In the genomic region with DNA sequence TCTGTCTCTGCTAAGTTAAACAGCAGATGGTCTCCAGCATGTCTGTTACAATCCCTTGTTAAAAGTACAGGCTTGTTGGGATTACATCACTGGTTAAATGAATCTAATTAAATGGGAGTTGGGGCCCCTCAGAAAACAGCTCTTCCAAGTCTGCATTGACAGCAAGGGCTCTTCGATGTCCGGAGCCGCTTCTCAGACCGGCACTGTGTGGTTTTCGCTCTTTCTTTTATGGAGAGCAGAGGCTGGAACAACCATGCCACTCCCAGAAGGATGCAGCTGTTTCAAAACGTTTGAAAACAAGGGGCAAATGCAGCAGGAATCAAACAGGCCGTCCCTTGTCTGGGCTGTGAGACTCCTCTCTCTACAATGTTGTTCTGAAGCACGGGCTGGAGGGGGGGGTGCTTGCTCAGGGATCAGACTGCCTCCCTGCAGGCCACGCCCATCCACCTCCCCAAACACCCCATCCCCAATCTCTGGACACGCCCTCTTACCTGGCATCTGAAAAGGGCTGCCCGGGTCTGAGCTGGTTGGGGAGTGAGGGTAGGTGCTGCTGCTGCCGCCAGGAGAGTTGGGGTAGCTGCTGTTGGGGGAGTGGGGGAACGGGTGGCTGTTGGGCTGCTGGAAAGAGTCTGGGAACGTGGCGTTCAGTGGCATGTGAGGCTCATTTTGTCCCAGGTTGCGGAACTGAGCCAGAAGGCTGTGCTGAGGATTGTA, we compare ENCODE assay signal across 9 mouse cellular contexts. TPM values are rescaled to one million over a fixed set of nuclear protein-coding genes. Genes with fewer than 3 reads are reported as not detected.
DNase-seq lines count a peak whose midpoint lies in the region; ATAC-seq and TF ChIP-seq lines count a peak whose summit lies in the region.
"Had no signal": no experiment of that assay in that cellular context is flagged by ENCODE, and none has a peak within 500 bp of the region (broad histone marks: within the 10 kb centered on the region; RNA-seq: fewer than 3 reads in every experiment).

No protein-coding gene starts in this region.

- peaks cover 3% of the 10 kb centered on the region; the same call in 1 of the 2 replicates for H3K4me1 ChIP-seq in embryonic facial prominence, embryonic 14.5 days (ENCODE audit: control insufficient read depth, insufficient read depth, low read length)
- no peaks in the 10 kb centered on the region for H3K4me1 ChIP-seq in intestine, postnatal 0 days (replicated peaks; ENCODE audit: control insufficient read depth, insufficient read depth, low read length)

- peak; percentile 96 for DNase-seq in heart, adult 11 months
- DNase-seq in heart, adult 18-20 months = no peak
- DNase-seq in embryonic facial prominence, embryonic 14.5 days (ENCODE audit: low spot score) = peak; percentile 77
- peak; percentile 43 for DNase-seq in retina, embryonic 14.5 days (ENCODE audit: low spot score)
- no peak for DNase-seq in spleen, postnatal 4 days (ENCODE audit: low spot score in 2 of 2)
- no peak for DNase-seq in kidney, adult 8-10 months

- no peaks in the 10 kb centered on the region for H3K27me3 ChIP-seq in embryonic facial prominence, embryonic 14.5 days (replicated peaks; ENCODE audit: control insufficient read depth, insufficient read depth, low read length)
- H3K27me3 ChIP-seq in intestine, postnatal 0 days (replicated peaks; ENCODE audit: control insufficient read depth, insufficient read depth, low read length) = no peaks in the 10 kb centered on the region

- H3K27ac ChIP-seq in embryonic facial prominence, embryonic 14.5 days (replicated peaks; ENCODE audit: low read depth, low read length) = peak overlapping the region; percentile 54
- H3K27ac ChIP-seq in intestine, postnatal 0 days (ENCODE audit: low read depth, low read length) = 0 out of 2 replicates have a peak overlapping the region, but pooled peaks have one; percentile 15

- ATAC-seq in embryonic facial prominence, embryonic 14.5 days (ENCODE audit: low read depth) = peak; percentile 81
- peak; percentile 36; the same call in 1 of the 2 replicates for ATAC-seq in intestine, postnatal 0 days
- no peak for ATAC-seq in megakaryocyte, adult 5-6 weeks (ENCODE audit: poor library complexity, severe bottlenecking)

- 37% methylated on average over 16 of the region's 16 CpGs for WGBS in embryonic facial prominence, embryonic 14.5 days
- WGBS in intestine, postnatal 0 days = 49% methylated on average over 16 of the region's 16 CpGs

- H3K4me2 ChIP-seq in embryonic facial prominence, embryonic 14.5 days (ENCODE audit: low read depth, low read length) = peak overlapping the region; percentile 21
- no peak overlapping the region for H3K4me2 ChIP-seq in intestine, postnatal 0 days (replicated peaks; ENCODE audit: low read depth)
- H3K4me2 ChIP-seq: heart, embryonic 11.5 days had no signal

- no peak overlapping the region for H3K9ac ChIP-seq in embryonic facial prominence, embryonic 14.5 days (ENCODE audit: low read depth, low read length)
- no peak overlapping the region for H3K9ac ChIP-seq in intestine, postnatal 0 days (ENCODE audit: low read depth, low read length)

- peaks cover 42% of the 10 kb centered on the region for H3K36me3 ChIP-seq in embryonic facial prominence, embryonic 14.5 days (ENCODE audit: control insufficient read depth, insufficient read depth, low read length)
- H3K36me3 ChIP-seq in intestine, postnatal 0 days (ENCODE audit: control insufficient read depth, insufficient read depth) = peaks cover 33% of the 10 kb centered on the region; the same call in 1 of the 2 replicates

- TF ChIP-seq CTCF in intestine, postnatal 0 days (IDR thresholded peaks at IDR 0.05; ENCODE audit: low read depth) = no peak

- H3K9me3 ChIP-seq in embryonic facial prominence, embryonic 14.5 days (ENCODE audit: control insufficient read depth, low read length) = no peaks in the 10 kb centered on the region
- no peaks in the 10 kb centered on the region for H3K9me3 ChIP-seq in intestine, postnatal 0 days (ENCODE audit: control insufficient read depth)

- no peak overlapping the region for H3K4me3 ChIP-seq in embryonic facial prominence, embryonic 14.5 days (ENCODE audit: low read depth, low read length)
- no peak overlapping the region for H3K4me3 ChIP-seq in intestine, postnatal 0 days (ENCODE audit: low read depth, low read length)

RNA-seq across cellular contexts. Expression of a gene that starts 43.4 kb away (rescaled TPM):
- total RNA-seq in heart, adult 18-20 months (2021) = 10 to 100 TPM; 13.2 to 14.7 TPM
- 59.4 and 64.7 TPM in 2 replicates for polyA plus RNA-seq in embryonic facial prominence, embryonic 14.5 days (2014; fragmentation: Nextera tagmentation; extraction: Ambion mirVana)
- polyA plus RNA-seq in intestine, postnatal 0 days (2015; fragmentation: Nextera tagmentation; extraction: Ambion mirVana) = 27.3 and 27.4 TPM in 2 replicates
- total RNA-seq in megakaryocyte, adult 5-6 weeks (2015) = 14.3 and 17.1 TPM in 2 replicates
- 14.1 and 21.6 TPM in 2 replicates for total RNA-seq in megakaryocyte, adult 5-6 weeks (2017)

Comparison
In these comparisons a context has a peak if more than half of its experiments do, and no peak if none do; other contexts are left out.
1. DNase-seq: peak in heart, adult 11 months (single experiment), embryonic facial prominence, embryonic 14.5 days (single experiment) and retina, embryonic 14.5 days (single experiment); none in heart, adult 18-20 months (0 of 2), spleen, postnatal 4 days (0 of 2) and kidney, adult 8-10 months (0 of 2).